Mouse (Mus musculus): ENCODE results near the gene Cmpk2. TPM values are rescaled to one million over a fixed set of nuclear protein-coding genes. Genes with fewer than 3 reads are reported as not detected.
"Not testable (repeated sequence)": the region's sequence is repeated elsewhere in the genome, so short reads cannot be mapped to it uniquely, and the experiment has no call there.

The Cmpk2 gene
- polyA plus RNA-seq, 1 experiment from 2014 or later: 6.4 TPM

GRCm38 (mm10) chr12:26470042-26470409 is 1.0 kb downstream of the Cmpk2 start:
- Histone ChIP-seq H3K27ac (replicated peaks; ENCODE audit: low read depth, low read length) (no peak overlapping the region), H3K4me2 (ENCODE audit: low read depth, low read length) (peak overlapping the region; percentile 99), H3K4me3 (ENCODE audit: low read depth, low read length) (peak overlapping the region; percentile 64), H3K9ac (replicated peaks; ENCODE audit: low read length) (peak overlapping the region; percentile 78), H3K27me3 (ENCODE audit: control insufficient read depth, insufficient read depth, low read length) (no peaks in the 10 kb centered on the region), H3K9me3 (replicated peaks; ENCODE audit: control insufficient read depth, low read length) (no peaks in the 10 kb centered on the region), H3K4me1 (ENCODE audit: control insufficient read depth, insufficient read depth, low read length) (no peaks in the 10 kb centered on the region; the same call in 1 of the 2 replicates), H3K36me3 (replicated peaks; ENCODE audit: control insufficient read depth, insufficient read depth, low read depth, low read length) (no peaks in the 10 kb centered on the region)
- ATAC-seq (replicated peaks; ENCODE audit: insufficient number of reproducible peaks, low FRiP score, low TSS enrichment, low read depth) (no peak), DNase-seq (ENCODE audit: low spot score) (peak; percentile 23)
- WGBS: 37% methylated on average over 6 of the region's 6 CpGs

GRCm38 (mm10) chr12:26471376-26471775 is 2.4 kb downstream of the Cmpk2 start:
- no peaks in the 10 kb centered on the region for H3K27me3 ChIP-seq (ENCODE audit: control insufficient read depth, insufficient read depth, low read length)
- no peak overlapping the region for H3K27ac ChIP-seq (replicated peaks; ENCODE audit: low read depth, low read length)
- no peak for ATAC-seq (replicated peaks; ENCODE audit: insufficient number of reproducible peaks, low FRiP score, low TSS enrichment, low read depth)
- no peaks in the 10 kb centered on the region; the same call in 1 of the 2 replicates for H3K4me1 ChIP-seq (ENCODE audit: control insufficient read depth, insufficient read depth, low read length)
- H3K4me3 ChIP-seq (ENCODE audit: low read depth, low read length): no peak overlapping the region
- no peak overlapping the region for H3K4me2 ChIP-seq (ENCODE audit: low read depth, low read length)
- 62% methylated on average over 3 of the region's 3 CpGs for WGBS
- DNase-seq (ENCODE audit: low spot score): no peak
- H3K9me3 ChIP-seq (replicated peaks; ENCODE audit: control insufficient read depth, low read length): no peaks in the 10 kb centered on the region
- H3K9ac ChIP-seq (replicated peaks; ENCODE audit: low read length): no peak overlapping the region
- H3K36me3 ChIP-seq (replicated peaks; ENCODE audit: control insufficient read depth, insufficient read depth, low read depth, low read length): no peaks in the 10 kb centered on the region

DNA sequence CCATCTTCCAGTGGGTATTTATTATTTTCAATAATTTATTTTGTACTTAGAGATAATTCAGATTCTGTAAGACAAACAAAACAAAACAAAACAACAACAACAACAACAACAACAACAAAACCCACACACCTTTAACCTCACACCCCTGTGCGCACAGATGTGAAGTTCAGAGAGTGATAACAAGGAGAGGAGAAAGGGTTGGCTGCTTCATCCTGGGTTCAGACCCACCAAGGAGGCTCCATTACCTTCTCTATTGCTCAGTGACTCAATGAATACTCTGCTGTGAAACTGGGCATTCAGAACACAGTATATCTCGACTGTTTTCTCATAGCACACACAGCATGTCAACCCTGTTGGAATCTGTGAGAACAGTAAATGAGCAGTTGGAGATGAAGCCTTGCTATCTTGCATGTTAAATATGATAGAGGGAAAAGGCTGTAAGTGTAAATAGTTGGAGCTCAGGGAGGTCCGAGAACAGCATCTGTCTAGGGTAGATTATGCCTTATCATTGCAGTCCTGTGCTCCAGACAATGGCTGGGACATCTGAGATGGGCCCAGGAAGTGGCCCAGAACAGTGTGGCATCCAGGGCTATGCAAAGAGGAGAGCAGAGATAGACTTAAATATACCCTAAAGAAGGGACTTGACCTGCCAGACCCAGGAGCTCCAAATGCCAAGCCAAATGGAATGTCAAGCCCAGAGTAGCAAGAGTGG is 3.9 kb downstream of the Cmpk2 start:
- Histone ChIP-seq H3K4me1 (ENCODE audit: control insufficient read depth, insufficient read depth, low read length) (no peaks in the 10 kb centered on the region; the same call in 1 of the 2 replicates), H3K27ac (replicated peaks; ENCODE audit: low read depth, low read length) (no peak overlapping the region), H3K36me3 (replicated peaks; ENCODE audit: control insufficient read depth, insufficient read depth, low read depth, low read length) (no peaks in the 10 kb centered on the region), H3K9me3 (replicated peaks; ENCODE audit: control insufficient read depth, low read length) (no peaks in the 10 kb centered on the region), H3K9ac (replicated peaks; ENCODE audit: low read length) (no peak overlapping the region), H3K4me2 (ENCODE audit: low read depth, low read length) (no peak overlapping the region), H3K27me3 (ENCODE audit: control insufficient read depth, insufficient read depth, low read length) (no peaks in the 10 kb centered on the region), H3K4me3 (ENCODE audit: low read depth, low read length) (no peak overlapping the region)
- no peak for ATAC-seq (replicated peaks; ENCODE audit: insufficient number of reproducible peaks, low FRiP score, low TSS enrichment, low read depth)
- DNase-seq (ENCODE audit: low spot score): no peak
- 89% methylated on average over 3 of the region's 3 CpGs for WGBS

GRCm38 (mm10) chr12:26473746-26474145 is 4.7 kb downstream of the Cmpk2 start:
- WGBS: 86% methylated on average over 6 of the region's 6 CpGs
- Histone ChIP-seq H3K4me2 (ENCODE audit: low read depth, low read length) (no peak overlapping the region), H3K4me1 (ENCODE audit: control insufficient read depth, insufficient read depth, low read length) (no peaks in the 10 kb centered on the region; the same call in 1 of the 2 replicates), H3K36me3 (replicated peaks; ENCODE audit: control insufficient read depth, insufficient read depth, low read depth, low read length) (no peaks in the 10 kb centered on the region), H3K9me3 (replicated peaks; ENCODE audit: control insufficient read depth, low read length) (no peaks in the 10 kb centered on the region), H3K4me3 (ENCODE audit: low read depth, low read length) (no peak overlapping the region), H3K9ac (replicated peaks; ENCODE audit: low read length) (no peak overlapping the region), H3K27me3 (ENCODE audit: control insufficient read depth, insufficient read depth, low read length) (no peaks in the 10 kb centered on the region), H3K27ac (replicated peaks; ENCODE audit: low read depth, low read length) (no peak overlapping the region)
- ATAC-seq (replicated peaks; ENCODE audit: insufficient number of reproducible peaks, low FRiP score, low TSS enrichment, low read depth): no peak
- no peak for DNase-seq (ENCODE audit: low spot score)

DNA sequence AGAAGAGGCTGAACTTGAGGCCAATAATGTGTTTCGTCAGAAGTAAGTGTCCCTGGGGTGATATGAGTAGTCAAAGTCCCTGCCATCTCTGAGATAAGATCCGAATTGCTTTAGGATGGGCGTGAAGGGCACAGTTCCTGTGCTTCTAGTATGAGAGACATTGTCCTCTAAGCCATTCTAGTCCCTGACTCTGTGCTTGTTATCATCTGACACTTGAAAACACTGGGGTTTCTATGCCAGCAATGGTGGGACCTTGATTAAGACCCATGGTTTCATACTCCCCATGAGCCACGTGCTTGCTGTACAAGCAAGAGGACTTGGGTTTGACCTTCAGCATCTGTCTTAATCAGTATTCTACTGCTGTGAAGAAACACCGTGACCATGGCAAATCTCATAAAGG is 8.2 kb downstream of the Cmpk2 start:
- no peaks in the 10 kb centered on the region for H3K36me3 ChIP-seq (replicated peaks; ENCODE audit: control insufficient read depth, insufficient read depth, low read depth, low read length)
- no peak for DNase-seq (ENCODE audit: low spot score)
- no peaks in the 10 kb centered on the region for H3K4me1 ChIP-seq (ENCODE audit: control insufficient read depth, insufficient read depth, low read length)
- no peaks in the 10 kb centered on the region for H3K27me3 ChIP-seq (ENCODE audit: control insufficient read depth, insufficient read depth, low read length)
- no peak overlapping the region for H3K4me2 ChIP-seq (ENCODE audit: low read depth, low read length)
- H3K4me3 ChIP-seq (ENCODE audit: low read depth, low read length): no peak overlapping the region
- WGBS: 83% methylated on average over 5 of the region's 5 CpGs
- H3K9ac ChIP-seq (replicated peaks; ENCODE audit: low read length): no peak overlapping the region
- no peak for ATAC-seq (replicated peaks; ENCODE audit: insufficient number of reproducible peaks, low FRiP score, low TSS enrichment, low read depth)
- no peak overlapping the region for H3K27ac ChIP-seq (replicated peaks; ENCODE audit: low read depth, low read length)
- H3K9me3 ChIP-seq (replicated peaks; ENCODE audit: control insufficient read depth, low read length): no peaks in the 10 kb centered on the region

DNA sequence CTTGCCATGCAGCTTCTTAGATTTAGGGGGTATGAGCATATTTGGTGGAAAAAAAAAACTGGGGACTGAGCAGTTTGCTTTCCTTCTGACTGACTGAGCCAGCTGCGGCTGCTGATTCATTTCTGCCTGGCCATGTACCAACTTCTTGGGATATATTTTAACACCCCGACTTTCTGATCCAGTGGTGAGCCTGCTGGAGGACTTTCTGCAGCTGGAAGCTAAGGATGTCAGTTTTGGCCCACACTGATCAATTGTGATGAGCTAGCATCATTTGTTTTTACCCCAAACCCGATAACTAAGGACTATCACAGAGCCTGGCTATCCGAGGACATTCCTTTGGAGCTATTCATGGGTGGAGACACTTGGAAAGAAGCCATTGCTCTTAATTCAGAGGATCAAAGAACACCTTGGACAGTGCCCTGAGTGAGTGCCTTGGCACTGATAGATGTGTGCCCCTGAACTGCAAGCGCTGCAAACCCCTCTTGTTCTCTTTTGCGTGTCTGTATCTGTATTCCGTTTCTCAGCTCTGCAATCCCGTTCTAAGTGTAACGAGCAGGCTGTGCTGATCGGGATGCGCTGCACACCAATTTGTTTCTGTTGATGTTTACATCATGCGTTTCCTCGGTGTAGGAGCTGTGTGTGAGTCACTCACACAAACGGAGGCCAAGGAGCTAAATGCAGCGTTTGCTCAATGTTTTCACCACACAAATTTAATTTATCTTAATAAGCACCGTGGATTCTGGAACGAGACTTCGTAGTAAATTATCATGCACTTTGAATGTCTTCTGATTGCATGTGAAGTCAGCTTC is 9.4 kb downstream of the Cmpk2 start:
- Histone ChIP-seq H3K9me3 (replicated peaks; ENCODE audit: control insufficient read depth, low read length) (no peaks in the 10 kb centered on the region), H3K36me3 (replicated peaks; ENCODE audit: control insufficient read depth, insufficient read depth, low read depth, low read length) (no peaks in the 10 kb centered on the region), H3K4me1 (ENCODE audit: control insufficient read depth, insufficient read depth, low read length) (no peaks in the 10 kb centered on the region), H3K27me3 (ENCODE audit: control insufficient read depth, insufficient read depth, low read length) (no peaks in the 10 kb centered on the region), H3K4me3 (ENCODE audit: low read depth, low read length) (no peak overlapping the region), H3K9ac (replicated peaks; ENCODE audit: low read length) (no peak overlapping the region), H3K4me2 (ENCODE audit: low read depth, low read length) (no peak overlapping the region), H3K27ac (replicated peaks; ENCODE audit: low read depth, low read length) (no peak overlapping the region)
- ATAC-seq (replicated peaks; ENCODE audit: insufficient number of reproducible peaks, low FRiP score, low TSS enrichment, low read depth): no peak
- 89% methylated on average over 18 of the region's 18 CpGs for WGBS
- DNase-seq (ENCODE audit: low spot score): no peak

- H3K4me2 ChIP-seq (ENCODE audit: low read depth, low read length); ATAC-seq (replicated peaks; ENCODE audit: insufficient number of reproducible peaks, low FRiP score, low TSS enrichment, low read depth); H3K9me3 ChIP-seq (replicated peaks; ENCODE audit: control insufficient read depth, low read length); H3K36me3 ChIP-seq (replicated peaks; ENCODE audit: control insufficient read depth, insufficient read depth, low read depth, low read length); DNase-seq (ENCODE audit: low spot score); H3K27ac ChIP-seq (replicated peaks; ENCODE audit: low read depth, low read length); H3K4me1 ChIP-seq (ENCODE audit: control insufficient read depth, insufficient read depth, low read length); H3K4me3 ChIP-seq (ENCODE audit: low read depth, low read length); H3K27me3 ChIP-seq (ENCODE audit: control insufficient read depth, insufficient read depth, low read length); H3K9ac ChIP-seq (replicated peaks; ENCODE audit: low read length): not testable (repeated sequence)
- WGBS: 90% methylated on average over 12 of the region's 12 CpGs
These were observed 17.0 kb downstream of the Cmpk2 start for GRCm38 (mm10) chr12:26485738-26486580.

All from embryonic facial prominence, embryonic 11.5 days (tissue).